Mouse (Mus musculus) myocyte (in vitro differentiated cells): Measurements from ENCODE around the gene Ankrd39.

ENCODE experiments used
- POLR2A ChIP-seq: IDR thresholded peaks from one replicate; pipeline ENCODE4 v1.6.1; 2011; ENCODE audit warnings: low read depth, mild to moderate bottlenecking, control low read depth, moderate library complexity; ENCODE audit not compliant: insufficient read length
- POLR2AphosphoS2 ChIP-seq: IDR thresholded peaks from one replicate; pipeline ENCODE4 v1.6.1; 2011; ENCODE audit warnings: low read depth, control low read depth; ENCODE audit not compliant: insufficient read length
- SRF ChIP-seq: IDR thresholded peaks from one replicate; pipeline ENCODE4 v1.6.1; 2011; ENCODE audit warnings: low read depth; ENCODE audit not compliant: control insufficient read depth, insufficient read length

GRCm38 (mm10) chr1:36530485-36530884, 16.8 kb downstream of the Ankrd39 start:
- TF ChIP-seq POLR2A (no peak), SRF (no peak), POLR2AphosphoS2 (no peak)
